Mouse (Mus musculus) right cerebral cortex, adult 2 months (tissue): Measurements from ENCODE around the gene Cd79b.
"Not testable (repeated sequence)": the region's sequence is repeated elsewhere in the genome, so short reads cannot be mapped to it uniquely, and the experiment has no call there.

Source experiments
- DNase-seq, 2 experiments: peaks; one replicate each; pipeline ENCODE4 v3.0.0; 2021 to 2022; ENCODE audit warnings: low spot score in 2 of 2

The Cd79b gene

GRCm38 (mm10) chr11:106314333-106314812, at the start of gene Cd79b:
Gene Cd79b (minus strand): TSS chr11:106314762.
- DNase-seq, result no peak

- DNase-seq, result no peak
Measured at GRCm38 (mm10) chr11:106359350-106359749, 44.8 kb upstream of the Cd79b start.

GRCm38 (mm10) chr11:106355382-106356128, 41.0 kb upstream of the Cd79b start:
- no peak for DNase-seq

GRCm38 (mm10) chr11:106354181-106354580, 39.6 kb upstream of the Cd79b start:
- DNase-seq, result no peak

GRCm38 (mm10) chr11:106353188-106353587, 38.6 kb upstream of the Cd79b start, which contains the start of gene Scn4a:
Gene Scn4a (minus strand): TSS chr11:106353288.
- no peak for DNase-seq

- no peak for DNase-seq
Measured at GRCm38 (mm10) chr11:106351941-106352340, 37.4 kb upstream of the Cd79b start.

GRCm38 (mm10) chr11:106351253-106351652, 36.7 kb upstream of the Cd79b start:
- no peak for DNase-seq

GRCm38 (mm10) chr11:106350853-106351252, 36.3 kb upstream of the Cd79b start:
- DNase-seq, result no peak

- DNase-seq, result no peak
Measured at GRCm38 (mm10) chr11:106349772-106350171, 35.2 kb upstream of the Cd79b start.

- no peak for DNase-seq
Measured at GRCm38 (mm10) chr11:106344910-106345309, 30.3 kb upstream of the Cd79b start.

- DNase-seq, result no peak
Measured at GRCm38 (mm10) chr11:106340990-106341520, 26.5 kb upstream of the Cd79b start.

GRCm38 (mm10) chr11:106339323-106339722, 24.8 kb upstream of the Cd79b start:
- not testable (repeated sequence) for DNase-seq

GRCm38 (mm10) chr11:106338870-106339269, 24.3 kb upstream of the Cd79b start:
- no peak for DNase-seq

GRCm38 (mm10) chr11:106338029-106338428, 23.5 kb upstream of the Cd79b start:
- no peak for DNase-seq

GRCm38 (mm10) chr11:106334066-106334465, 19.5 kb upstream of the Cd79b start:
- no peak for DNase-seq

GRCm38 (mm10) chr11:106332458-106332857, 17.9 kb upstream of the Cd79b start:
- no peak for DNase-seq

- DNase-seq, result peak; percentile 29 to 41
Measured at GRCm38 (mm10) chr11:106329682-106330081, 15.1 kb upstream of the Cd79b start.

GRCm38 (mm10) chr11:106329128-106329527, 14.6 kb upstream of the Cd79b start:
- no peak for DNase-seq

GRCm38 (mm10) chr11:106328521-106328920, 14.0 kb upstream of the Cd79b start:
- no peak for DNase-seq

GRCm38 (mm10) chr11:106326475-106326874, 11.9 kb upstream of the Cd79b start:
- DNase-seq, result no peak

- DNase-seq, result peak; percentile 66 to 74
Measured at GRCm38 (mm10) chr11:106325566-106326206, 11.1 kb upstream of the Cd79b start.

- DNase-seq, result no peak
Measured at GRCm38 (mm10) chr11:106324858-106325257, 10.3 kb upstream of the Cd79b start.
